Mouse (Mus musculus) heart, embryonic 14.5 days (tissue): Measurements from ENCODE around the gene Rapgefl1. TPM values are rescaled to one million over a fixed set of nuclear protein-coding genes. Genes with fewer than 3 reads are reported as not detected.

Experiments used
- ATAC-seq: fragments of 200-750 bp; cut with Nextera tagmentation; 2 replicates; pipeline ENCODE4 v1.8.0; 2017; ENCODE audit warnings: low read depth, moderate TSS enrichment; ENCODE audit not compliant: insufficient number of reproducible peaks, insufficient read depth, low FRiP score
- H3K27ac ChIP-seq, 2 experiments: fragments of 200-500 bp in 1 of 2; fragments of 300-500 bp in 1 of 2; sonication (generic) in 1 of 2; replicated peaks in 1 of 2; 2 replicates each; pipeline ENCODE4 v1.5.1; 2012 to 2014; ENCODE audit warnings: low read depth in 2 of 2, low read length in 2 of 2, control low read depth in 1 of 2, mild to moderate bottlenecking in 1 of 2, mixed read lengths in 1 of 2; ENCODE audit not compliant: control insufficient read depth in 1 of 2, insufficient read depth in 1 of 2
- H3K27me3 ChIP-seq: fragments of 300-500 bp; sonication (generic); 2 replicates; pipeline ENCODE4 v1.6.1; 2014; ENCODE audit warnings: mild to moderate bottlenecking, low read length, control low read depth; ENCODE audit not compliant: control insufficient read depth, insufficient read depth
- H3K36me3 ChIP-seq: fragments of 300-500 bp; sonication (generic); 2 replicates; pipeline ENCODE4 v1.6.1; 2014; ENCODE audit warnings: mild to moderate bottlenecking, control low read depth, low read length, mixed read lengths; ENCODE audit not compliant: control insufficient read depth, insufficient read depth
- H3K4me1 ChIP-seq, 2 experiments: fragments of 200-500 bp in 1 of 2; fragments of 300-500 bp in 1 of 2; sonication (generic) in 1 of 2; 2 replicates each; pipeline ENCODE4 v1.6.1; 2012 to 2014; ENCODE audit warnings: low read length in 2 of 2, control low read depth in 1 of 2, mixed read lengths in 1 of 2; ENCODE audit not compliant: control insufficient read depth in 2 of 2, insufficient read depth in 2 of 2
- H3K4me2 ChIP-seq: fragments of 300-500 bp; sonication (generic); 2 replicates; pipeline ENCODE4 v1.6.1; 2014; ENCODE audit warnings: mild to moderate bottlenecking, low read length
- H3K4me3 ChIP-seq, 2 experiments: fragments of 200-500 bp in 1 of 2; fragments of 300-500 bp in 1 of 2; sonication (generic) in 1 of 2; 2 replicates each; pipeline ENCODE4 v1.5.1; 2012 to 2014; ENCODE audit warnings: low read length in 2 of 2, mild to moderate bottlenecking in 2 of 2, control low read depth in 1 of 2, low read depth in 1 of 2, moderate library complexity in 1 of 2; ENCODE audit not compliant: control insufficient read depth in 1 of 2, insufficient read depth in 1 of 2
- H3K9ac ChIP-seq: fragments of 300-500 bp; sonication (generic); 2 replicates; pipeline ENCODE4 v1.6.1; 2014; ENCODE audit warnings: mild to moderate bottlenecking, low read length
- H3K9me3 ChIP-seq: fragments of 300-500 bp; sonication (generic); 2 replicates; pipeline ENCODE4 v1.6.1; 2016; ENCODE audit warnings: low read length, control low read depth; ENCODE audit not compliant: control insufficient read depth
- WGBS: fragments of 180-500 bp; shearing (Covaris S2); extraction: QIAGEN DNeasy Blood & Tissue Kit; methylation state at CpG from one replicate; pipeline ENCODE4 v1.1.7; 2014; 5-methylcytosine and 5-hydroxymethylcytosine counted together
- polyA plus RNA-seq: library from polyadenylated mRNA; unstranded; fragments of >200 nt; fragmentation: Nextera tagmentation; extraction: Ambion mirVana; gene quantifications from 2 replicates; pipeline ENCODE4 v1.2.1, GENCODE M21; 2014

Gene Rapgefl1
- polyA plus RNA-seq, 1 experiment from 2014 or later, result 0.95 TPM

GRCm38 (mm10) chr11:98797306-98797705, 39.3 kb upstream of the Rapgefl1 start:
- under 1% methylated on average over 5 of the region's 5 CpGs for WGBS
- H3K27ac ChIP-seq, result peak overlapping the region; percentile 100; a peak in 3 of 4 replicates
- H3K9me3 ChIP-seq, result no peaks in the 10 kb centered on the region
- peaks cover 6 to 21% of the 10 kb centered on the region in 2 experiments for H3K4me1 ChIP-seq
- peak overlapping the region; percentile 95 for H3K4me2 ChIP-seq
- peaks cover 43% of the 10 kb centered on the region for H3K36me3 ChIP-seq
- H3K4me3 ChIP-seq, result peak overlapping the region; percentile 76 to 96
- no peak for ATAC-seq
- H3K27me3 ChIP-seq, result no peaks in the 10 kb centered on the region
- H3K9ac ChIP-seq, result peak overlapping the region; percentile 100

- peak overlapping the region; percentile 100 for H3K9ac ChIP-seq
- H3K4me2 ChIP-seq, result peak overlapping the region; percentile 95
- ATAC-seq, result no peak
- H3K4me1 ChIP-seq, result peaks cover 6 to 21% of the 10 kb centered on the region in 2 experiments
- no peaks in the 10 kb centered on the region for H3K9me3 ChIP-seq
- H3K36me3 ChIP-seq, result peaks cover 49% of the 10 kb centered on the region
- H3K27me3 ChIP-seq, result no peaks in the 10 kb centered on the region
- H3K27ac ChIP-seq, result peak overlapping the region; percentile 100; a peak in 3 of 4 replicates
- H3K4me3 ChIP-seq, result peak overlapping the region; percentile 76 to 96
- WGBS, result 34% methylated on average over 4 of the region's 4 CpGs
These were observed 38.7 kb upstream of the Rapgefl1 start for GRCm38 (mm10) chr11:98797909-98798308.

GRCm38 (mm10) chr11:98804605-98805004, 32.0 kb upstream of the Rapgefl1 start, which contains the start of gene Casc3:
TSS of gene Casc3 (plus strand) at chr11:98804905.
- Histone ChIP-seq H3K27ac (peak within 1 kb of the TSS; percentile 60 to 67), H3K36me3 (peaks cover 87% of the 10 kb centered on the region), H3K27me3 (no peaks in the 10 kb centered on the region), H3K4me3 (no peak within 1 kb of the TSS), H3K9me3 (no peaks in the 10 kb centered on the region), H3K4me2 (no peak within 1 kb of the TSS), H3K4me1 (peaks cover 2 to 11% of the 10 kb centered on the region in 2 experiments), H3K9ac (no peak within 1 kb of the TSS)
- ATAC-seq, result no peak
- WGBS, result 90% methylated on average over 5 of the region's 5 CpGs

GRCm38 (mm10) chr11:98808417-98808816, 28.2 kb upstream of the Rapgefl1 start:
- Histone ChIP-seq H3K4me3 (no peak overlapping the region), H3K9me3 (no peaks in the 10 kb centered on the region), H3K36me3 (peaks cover 76% of the 10 kb centered on the region), H3K4me2 (peak overlapping the region; percentile 55), H3K9ac (no peak overlapping the region), H3K4me1 (peaks cover 4 to 17% of the 10 kb centered on the region in 2 experiments), H3K27me3 (no peaks in the 10 kb centered on the region), H3K27ac (peak overlapping the region in 1 of 2 experiments; percentile 96; a peak in 2 of 4 replicates)
- ATAC-seq, result no peak
- WGBS, result 56% methylated on average over 2 of the region's 2 CpGs

- WGBS, result under 1% methylated on average over 74 of the region's 84 CpGs
- peak overlapping the region; percentile 93 for H3K9ac ChIP-seq
These were observed 26.9 kb upstream of the Rapgefl1 start for GRCm38 (mm10) chr11:98809457-98810290.

GRCm38 (mm10) chr11:98810686-98811085, 25.9 kb upstream of the Rapgefl1 start:
- WGBS, result 65% methylated on average over 7 of the region's 7 CpGs
- peak overlapping the region; percentile 84 to 88 for H3K4me3 ChIP-seq
- H3K9ac ChIP-seq, result peak overlapping the region; percentile 93
- H3K27ac ChIP-seq, result peak overlapping the region in 1 of 2 experiments; percentile 96; a peak in 1 of 4 replicates
- no peaks in the 10 kb centered on the region for H3K9me3 ChIP-seq
- H3K36me3 ChIP-seq, result peaks cover 74% of the 10 kb centered on the region
- no peak for ATAC-seq
- H3K27me3 ChIP-seq, result no peaks in the 10 kb centered on the region
- peak overlapping the region; percentile 95 for H3K4me2 ChIP-seq
- H3K4me1 ChIP-seq, result peaks cover 2 to 10% of the 10 kb centered on the region in 2 experiments

More at GRCm38 (mm10) chr11:98809457-98810290, 26.9 kb upstream of the Rapgefl1 start:
- Histone ChIP-seq H3K4me3 (peak overlapping the region; percentile 84 to 88), H3K27ac (peak overlapping the region; percentile 93 to 96), H3K36me3 (peaks cover 75% of the 10 kb centered on the region), H3K27me3 (no peaks in the 10 kb centered on the region), H3K9me3 (no peaks in the 10 kb centered on the region), H3K4me1 (peaks cover 2 to 10% of the 10 kb centered on the region in 2 experiments), H3K4me2 (peak overlapping the region; percentile 95)
- ATAC-seq, result peak; percentile 99

GRCm38 (mm10) chr11:98816706-98817239, 19.8 kb upstream of the Rapgefl1 start:
- Histone ChIP-seq H3K9me3 (no peaks in the 10 kb centered on the region), H3K27me3 (no peaks in the 10 kb centered on the region), H3K9ac (no peak overlapping the region), H3K4me1 (no peaks in the 10 kb centered on the region), H3K36me3 (peaks cover 95% of the 10 kb centered on the region), H3K4me3 (no peak overlapping the region), H3K27ac (no peak overlapping the region), H3K4me2 (no peak overlapping the region)
- 97% methylated on average over 1 of the region's 1 CpGs for WGBS
- no peak for ATAC-seq
